Mouse (Mus musculus) megakaryocyte, embryonic 14.5 days (primary cell): ENCODE results near the gene Kiss1r.
A peak's percentile ranks its signal among the peaks of the same experiment; 100 is the strongest.

Source experiments
- FLI1 ChIP-seq: IDR thresholded peaks from 2 replicates; pipeline ENCODE4 v1.6.1; 2012; ENCODE audit warnings: low read length, inconsistent platforms, mixed read lengths
- GATA1 ChIP-seq: IDR thresholded peaks from 3 replicates; pipeline ENCODE4 v1.6.1; 2012; ENCODE audit warnings: mixed read lengths, low read length, inconsistent platforms, borderline replicate concordance

DNA sequence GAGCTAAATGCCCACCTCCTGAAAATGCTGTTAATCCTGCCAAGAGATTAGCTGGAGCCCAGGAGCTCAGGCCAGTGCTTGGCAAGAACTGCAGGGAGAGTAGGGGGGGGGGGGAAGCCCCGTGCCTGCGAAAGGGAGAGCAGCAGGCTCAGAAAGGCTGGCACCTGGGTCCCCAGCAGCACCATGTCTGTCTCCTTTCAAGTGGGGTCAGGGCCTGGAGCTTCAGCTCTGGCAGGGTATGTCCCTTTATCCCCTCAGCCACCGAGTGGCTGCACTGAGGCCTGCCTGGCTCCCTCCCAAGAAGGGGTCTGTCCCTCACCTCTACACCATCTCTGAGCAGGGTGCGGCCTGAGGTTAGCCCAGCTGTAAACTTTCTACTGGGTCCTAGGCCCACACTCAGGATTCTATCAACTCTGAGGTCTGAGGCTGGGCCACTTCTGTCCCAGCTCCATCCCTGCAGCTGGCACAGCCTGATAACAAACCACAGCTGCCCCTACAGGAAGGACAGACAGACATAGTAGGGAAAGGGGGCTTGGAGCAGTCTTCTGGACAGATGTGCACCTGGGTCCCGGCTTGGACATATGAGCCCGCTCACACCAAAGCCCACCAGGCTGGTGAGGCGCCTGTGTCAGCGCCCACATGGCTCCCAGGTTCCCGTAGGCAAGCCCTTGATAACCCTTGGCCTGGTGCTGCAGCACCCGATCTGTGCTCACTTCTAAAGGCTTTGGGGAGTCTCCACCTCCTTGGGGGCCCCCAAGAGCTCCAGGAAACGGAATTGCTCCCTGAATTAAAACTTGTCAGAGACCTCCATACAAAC lies 2.4 kb upstream of the Kiss1r start:
- TF ChIP-seq FLI1 (no peak), GATA1 (peak; percentile 75; the same call in 1 of the 3 replicates)
